Mouse (Mus musculus) small intestine, adult 2 months (tissue): ENCODE measurements at regions not wholly inside any gene's neighbourhood (a gene's known extent, or its start where the extent isn't known, plus 50 kb on each side); places are given as distances from the start of the nearest gene placed in this dataset.

Experiments used
- CTCF ChIP-seq: fragments of 200-500 bp; IDR thresholded peaks from 2 replicates; pipeline ENCODE4 v1.5.1; 2012; ENCODE audit warnings: low read depth, mild to moderate bottlenecking, control low read depth, inconsistent platforms, low read length, moderate library complexity, mixed read lengths; ENCODE audit not compliant: insufficient replicate concordance, insufficient read length; ENCODE audit errors: extremely low read depth
- POLR2A ChIP-seq: fragments of 200-500 bp; IDR thresholded peaks from 2 replicates; pipeline ENCODE4 v1.6.1; 2012; ENCODE audit warnings: low read depth, mild to moderate bottlenecking, control low read depth, inconsistent platforms, low read length, moderate library complexity

- TF ChIP-seq POLR2A (no peak), CTCF (no peak)
These were observed 141.2 kb upstream of the Noct start for GRCm38 (mm10) chr3:51082831-51083575.
